Mouse (Mus musculus) kidney, postnatal 0 days (tissue): ENCODE measurements around the gene Kmt5a. TPM values are rescaled to one million over a fixed set of nuclear protein-coding genes. Genes with fewer than 3 reads are reported as not detected.

Source experiments
- ATAC-seq: fragments of 200-750 bp; cut with Nextera tagmentation; replicated peaks from 2 replicates; pipeline ENCODE4 v1.8.0; 2017; ENCODE audit warnings: low read depth, moderate number of reproducible peaks, moderate TSS enrichment, moderate library complexity; ENCODE audit not compliant: low FRiP score
- DNase-seq: peaks from one replicate; pipeline ENCODE4 v3.0.0-alpha.2; 2016; ENCODE audit warnings: low spot score
- H3K27ac ChIP-seq: fragments of 300-500 bp; sonication (generic); 2 replicates; pipeline ENCODE4 v1.5.1; 2014; ENCODE audit warnings: mild to moderate bottlenecking
- H3K27me3 ChIP-seq: fragments of 300-500 bp; sonication (generic); 2 replicates; pipeline ENCODE4 v1.6.1; 2014; ENCODE audit warnings: low read length, mixed read lengths; ENCODE audit not compliant: insufficient read depth
- H3K36me3 ChIP-seq: fragments of 300-500 bp; sonication (generic); 2 replicates; pipeline ENCODE4 v1.6.1; 2014; ENCODE audit warnings: low read length, mixed read lengths; ENCODE audit not compliant: insufficient read depth
- H3K4me1 ChIP-seq: fragments of 300-500 bp; sonication (generic); replicated peaks from 2 replicates; pipeline ENCODE4 v1.6.1; 2014; ENCODE audit warnings: antibody characterized with exemption, low read length, mixed read lengths; ENCODE audit not compliant: insufficient read depth
- H3K4me2 ChIP-seq: fragments of 300-500 bp; sonication (generic); 2 replicates; pipeline ENCODE4 v1.6.1; 2014; ENCODE audit warnings: mild to moderate bottlenecking, low read length, moderate library complexity, mixed read lengths
- H3K4me3 ChIP-seq: fragments of 300-500 bp; sonication (generic); replicated peaks from 2 replicates; pipeline ENCODE4 v1.5.1; 2014; ENCODE audit warnings: low read depth, low read length
- H3K9ac ChIP-seq: fragments of 300-500 bp; sonication (generic); 2 replicates; pipeline ENCODE4 v1.6.1; 2014; ENCODE audit warnings: low read depth, low read length
- H3K9me3 ChIP-seq: fragments of 300-500 bp; sonication (generic); replicated peaks from 2 replicates; pipeline ENCODE4 v1.6.1; 2016; ENCODE audit warnings: low read length, inconsistent platforms, mixed read lengths
- CTCF ChIP-seq: IDR thresholded peaks from 2 replicates; pipeline ENCODE4 v1.5.1; 2016; ENCODE audit warnings: antibody characterized with exemption, low read depth, mild to moderate bottlenecking, moderate library complexity
- WGBS: fragments of 180-500 bp; shearing (Covaris S2); extraction: QIAGEN DNeasy Blood & Tissue Kit; methylation state at CpG from one replicate; pipeline ENCODE4 v1.1.7; 2014; 5-methylcytosine and 5-hydroxymethylcytosine counted together
- polyA plus RNA-seq: library from polyadenylated mRNA; unstranded; fragments of >200 nt; fragmentation: Nextera tagmentation; extraction: Ambion mirVana; gene quantifications from 2 replicates; pipeline ENCODE4 v1.2.1, GENCODE M21; 2015

Gene Kmt5a
- polyA plus RNA-seq, result 32.8 and 47.5 TPM in 2 replicates

DNA sequence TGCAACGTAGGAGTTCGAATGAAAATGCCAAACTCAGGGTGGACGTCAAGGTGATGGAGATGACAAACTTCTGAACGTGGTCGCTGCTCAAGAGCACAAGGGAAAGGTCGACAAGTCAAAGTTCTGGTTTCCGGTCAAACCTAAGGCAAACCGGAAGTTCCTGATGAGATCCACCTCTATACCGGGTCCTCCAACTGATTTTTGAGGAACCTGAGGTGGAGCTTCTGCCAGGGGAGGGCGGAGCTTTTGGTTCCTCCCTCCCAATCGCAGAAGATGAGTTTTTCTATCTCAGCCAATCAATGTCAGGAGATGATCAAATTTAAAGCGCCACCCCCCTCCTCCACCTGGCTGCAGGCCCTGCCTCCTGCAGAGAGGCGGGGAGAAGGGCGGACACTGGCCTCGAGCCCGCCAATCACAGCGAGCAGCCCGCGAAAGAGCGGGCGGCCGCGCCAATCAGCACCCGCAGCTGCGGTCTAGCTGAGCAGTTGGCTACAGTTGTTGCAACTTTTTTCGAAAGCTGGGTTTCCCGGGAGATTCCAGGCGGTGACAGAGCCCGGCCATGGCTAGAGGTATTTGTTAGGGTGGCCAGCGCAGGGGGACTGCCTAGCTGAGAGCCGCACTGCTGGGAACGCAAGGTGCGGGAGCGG is at the start of gene Kmt5a:
Kmt5a (plus strand) TSS at position 484 of the 647 bp plus-strand sequence.
- Histone ChIP-seq H3K4me3 (peak within 1 kb of the TSS; percentile 61), H3K9ac (peak within 1 kb of the TSS; percentile 77), H3K36me3 (no peaks in the 10 kb centered on the region), H3K9me3 (no peaks in the 10 kb centered on the region), H3K27me3 (no peaks in the 10 kb centered on the region), H3K27ac (peak within 1 kb of the TSS; percentile 89), H3K4me1 (peaks cover 5% of the 10 kb centered on the region), H3K4me2 (peak within 1 kb of the TSS; percentile 98)
- WGBS, result 1% methylated on average over 34 of the region's 34 CpGs
- DNase-seq, result peak; percentile 98
- TF ChIP-seq CTCF, result peak; percentile 36; the same call in 1 of the 2 replicates
- ATAC-seq, result peak; percentile 97

DNA sequence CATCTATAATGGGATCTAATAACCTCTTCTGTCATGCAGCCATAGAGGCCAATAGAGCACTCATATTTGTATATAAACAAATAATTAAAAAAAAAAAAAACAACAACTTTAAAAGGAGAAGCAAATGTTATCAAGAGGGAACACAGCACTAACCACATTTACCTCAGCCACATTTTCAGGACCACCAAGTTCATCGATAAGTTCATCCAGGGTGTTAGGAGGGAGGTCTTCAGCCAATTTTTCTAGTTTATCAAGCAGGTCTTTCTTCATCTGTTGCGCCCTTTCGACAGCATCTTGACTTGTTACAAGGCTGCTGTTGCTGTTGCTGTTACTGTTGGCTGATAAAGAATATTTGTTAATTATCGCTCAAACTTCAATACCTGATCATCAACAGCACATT is 47.3 kb upstream of the Kmt5a start:
- no peaks in the 10 kb centered on the region for H3K4me1 ChIP-seq
- no peak overlapping the region for H3K27ac ChIP-seq
- WGBS, result 97% methylated on average over 4 of the region's 4 CpGs
- TF ChIP-seq CTCF, result no peak
- DNase-seq (no peak), ATAC-seq (no peak)
- no peak overlapping the region for H3K9ac ChIP-seq
- no peaks in the 10 kb centered on the region for H3K9me3 ChIP-seq
- peaks cover 66% of the 10 kb centered on the region for H3K36me3 ChIP-seq
- no peak overlapping the region for H3K4me3 ChIP-seq
- no peak overlapping the region for H3K4me2 ChIP-seq
- H3K27me3 ChIP-seq, result no peaks in the 10 kb centered on the region

DNA sequence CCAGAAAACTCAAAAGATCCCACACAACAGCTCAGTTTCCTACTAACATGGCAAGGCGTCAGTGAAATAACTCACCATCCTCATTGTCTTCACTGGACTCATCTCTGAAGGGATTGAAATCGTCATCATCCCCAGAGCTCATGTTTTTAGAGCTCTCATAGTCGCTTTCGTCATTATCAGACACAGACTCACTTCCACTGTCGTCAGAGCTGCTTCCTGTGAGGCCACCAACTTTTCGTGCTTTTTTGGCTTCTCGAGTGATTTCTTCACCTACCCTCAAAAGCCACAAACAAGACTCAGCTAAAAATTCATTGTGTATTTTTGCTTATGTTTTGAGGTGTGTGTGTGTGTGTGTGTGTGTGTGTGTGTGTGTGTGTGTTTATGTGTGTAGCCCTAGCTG is 46.0 kb upstream of the Kmt5a start:
- Histone ChIP-seq H3K4me1 (no peaks in the 10 kb centered on the region), H3K4me3 (no peak overlapping the region), H3K4me2 (no peak overlapping the region), H3K9ac (no peak overlapping the region), H3K36me3 (peaks cover 64% of the 10 kb centered on the region), H3K27ac (no peak overlapping the region), H3K9me3 (no peaks in the 10 kb centered on the region), H3K27me3 (no peaks in the 10 kb centered on the region)
- 91% methylated on average over 7 of the region's 7 CpGs for WGBS
- DNase-seq (no peak), ATAC-seq (no peak)
- no peak for TF ChIP-seq CTCF

DNA sequence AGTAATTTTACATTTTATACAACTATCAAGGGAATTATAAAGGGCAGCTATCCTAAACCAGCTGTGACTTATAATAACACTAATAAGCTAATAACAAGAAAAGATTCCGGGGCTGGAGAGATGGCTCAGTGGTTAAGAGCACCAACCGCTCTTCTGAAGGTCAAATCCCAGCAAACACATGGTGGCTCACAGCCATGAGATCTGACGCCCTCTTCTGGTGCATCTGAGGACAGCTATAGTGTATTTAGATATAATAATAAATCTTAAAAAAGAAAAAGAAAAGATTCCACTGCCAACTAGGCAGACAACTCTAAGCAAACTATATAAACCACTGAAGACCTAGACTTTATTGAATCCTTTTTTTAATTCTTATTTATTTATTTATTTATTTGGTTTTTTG is 28.9 kb upstream of the Kmt5a start:
- H3K4me2 ChIP-seq, result no peak overlapping the region
- H3K4me1 ChIP-seq, result no peaks in the 10 kb centered on the region
- no peaks in the 10 kb centered on the region for H3K27me3 ChIP-seq
- peaks cover 40% of the 10 kb centered on the region for H3K36me3 ChIP-seq
- H3K9ac ChIP-seq, result no peak overlapping the region
- DNase-seq, result peak; percentile 13
- peak; percentile 35 for TF ChIP-seq CTCF
- 91% methylated on average over 3 of the region's 3 CpGs for WGBS
- H3K9me3 ChIP-seq, result no peaks in the 10 kb centered on the region
- ATAC-seq, result no peak
- H3K4me3 ChIP-seq, result no peak overlapping the region
- no peak overlapping the region for H3K27ac ChIP-seq

DNA sequence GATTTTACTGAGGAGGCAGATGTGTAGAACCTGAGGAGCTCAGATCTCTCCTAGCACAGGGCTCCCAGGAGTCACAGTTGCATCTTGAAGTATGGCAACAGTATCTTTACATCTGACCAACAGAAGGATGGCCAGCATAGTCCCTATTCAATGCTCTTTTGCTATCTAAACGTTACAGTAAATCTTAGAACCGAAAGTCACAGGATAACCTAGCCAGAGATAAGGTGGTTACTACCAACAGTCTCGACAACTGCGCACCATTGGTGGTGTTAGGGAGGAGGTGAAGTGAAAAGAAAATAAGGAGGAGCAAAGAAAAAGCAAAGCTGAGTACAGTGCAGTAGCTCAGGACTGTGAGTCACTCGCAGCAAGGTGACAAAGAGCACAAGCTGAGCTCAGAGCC is 27.6 kb upstream of the Kmt5a start:
- no peak overlapping the region for H3K9ac ChIP-seq
- DNase-seq, result no peak
- H3K4me1 ChIP-seq, result no peaks in the 10 kb centered on the region
- no peaks in the 10 kb centered on the region for H3K9me3 ChIP-seq
- whole genome bisulfite sequencing, result 90% methylated on average over 5 of the region's 5 CpGs
- no peak for TF ChIP-seq CTCF
- H3K27ac ChIP-seq, result no peak overlapping the region
- no peak for ATAC-seq
- no peak overlapping the region for H3K4me3 ChIP-seq
- H3K36me3 ChIP-seq, result peaks cover 33% of the 10 kb centered on the region
- H3K27me3 ChIP-seq, result no peaks in the 10 kb centered on the region
- H3K4me2 ChIP-seq, result no peak overlapping the region

DNA sequence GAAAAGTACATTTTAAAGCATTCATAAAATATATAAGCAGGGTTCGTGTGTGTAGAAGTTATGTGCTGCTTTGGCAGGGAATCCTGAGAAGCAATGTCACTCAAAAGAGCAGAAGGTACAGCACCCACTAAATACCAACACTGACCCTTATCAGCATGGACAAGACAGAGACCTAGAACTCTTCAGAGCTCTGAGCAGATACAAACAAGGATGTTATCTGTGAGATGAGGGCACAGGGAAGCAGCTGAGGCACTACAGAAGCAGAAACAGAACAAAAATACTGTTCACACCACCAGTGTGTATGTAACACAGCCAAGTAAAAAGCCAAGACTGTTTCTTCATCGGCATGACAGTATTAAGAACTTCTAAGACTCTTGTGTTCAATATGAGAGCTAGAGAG is 20.8 kb upstream of the Kmt5a start:
- Histone ChIP-seq H3K4me2 (no peak overlapping the region), H3K4me1 (no peaks in the 10 kb centered on the region), H3K27ac (no peak overlapping the region), H3K9ac (no peak overlapping the region), H3K4me3 (no peak overlapping the region), H3K36me3 (0 out of 2 replicates have a peak, but pooled peaks cover 3% of the 10 kb centered on the region), H3K9me3 (no peaks in the 10 kb centered on the region), H3K27me3 (no peaks in the 10 kb centered on the region)
- ATAC-seq, result no peak
- no peak for TF ChIP-seq CTCF
- 94% methylated on average over 2 of the region's 2 CpGs for WGBS
- DNase-seq, result no peak

DNA sequence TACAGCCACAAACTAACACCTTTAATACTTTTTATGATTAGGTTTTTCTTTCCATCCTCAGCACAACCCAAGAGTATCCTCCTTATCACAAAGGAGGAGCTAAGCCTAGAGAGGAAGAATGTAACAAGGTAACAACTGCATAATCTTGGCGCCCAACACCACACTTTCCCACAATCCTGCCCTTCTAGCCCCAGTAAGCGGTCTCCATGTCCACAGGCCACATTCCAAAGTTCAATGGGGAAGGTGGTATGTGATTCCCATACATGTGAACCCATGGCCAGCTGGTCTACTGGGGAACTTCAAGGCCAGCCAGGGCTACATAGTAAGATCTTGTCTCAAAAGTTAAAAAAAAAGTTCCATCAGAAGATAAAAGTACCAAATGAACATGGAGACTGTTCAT is 17.9 kb upstream of the Kmt5a start:
- no peak overlapping the region for H3K4me3 ChIP-seq
- no peak overlapping the region for H3K27ac ChIP-seq
- WGBS, result 93% methylated on average over 2 of the region's 2 CpGs
- H3K4me1 ChIP-seq, result no peaks in the 10 kb centered on the region
- H3K9ac ChIP-seq, result no peak overlapping the region
- no peak for TF ChIP-seq CTCF
- H3K27me3 ChIP-seq, result no peaks in the 10 kb centered on the region
- ATAC-seq, result no peak
- no peaks in the 10 kb centered on the region for H3K36me3 ChIP-seq
- no peaks in the 10 kb centered on the region for H3K9me3 ChIP-seq
- DNase-seq, result no peak
- no peak overlapping the region for H3K4me2 ChIP-seq
